Mouse (Mus musculus) hindbrain, embryonic 12.5 days (tissue): ENCODE measurements around the gene Elf2. TPM values are rescaled to one million over a fixed set of nuclear protein-coding genes. Genes with fewer than 3 reads are reported as not detected.

ENCODE experiments used
- ATAC-seq: fragments of 200-750 bp; cut with Nextera tagmentation; 2 replicates; pipeline ENCODE4 v1.8.0; 2017; ENCODE audit warnings: moderate TSS enrichment; ENCODE audit not compliant: low FRiP score
- H3K27ac ChIP-seq: fragments of 300-500 bp; sonication (generic); 2 replicates; pipeline ENCODE4 v1.5.1; 2016; ENCODE audit warnings: mild to moderate bottlenecking
- H3K27me3 ChIP-seq: fragments of 300-500 bp; sonication (generic); 2 replicates; pipeline ENCODE4 v1.6.1; 2016; ENCODE audit warnings: mild to moderate bottlenecking
- H3K36me3 ChIP-seq: fragments of 300-500 bp; sonication (generic); 2 replicates; pipeline ENCODE4 v1.6.1; 2016; ENCODE audit warnings: mild to moderate bottlenecking
- H3K4me1 ChIP-seq: fragments of 300-500 bp; sonication (generic); 2 replicates; pipeline ENCODE4 v1.6.1; 2016
- H3K4me2 ChIP-seq: fragments of 300-500 bp; sonication (generic); replicated peaks from 2 replicates; pipeline ENCODE4 v1.6.1; 2016; ENCODE audit warnings: mild to moderate bottlenecking
- H3K4me3 ChIP-seq: fragments of 300-500 bp; sonication (generic); 2 replicates; pipeline ENCODE4 v1.5.1; 2016; ENCODE audit warnings: mild to moderate bottlenecking
- H3K9ac ChIP-seq: fragments of 300-500 bp; sonication (generic); 2 replicates; pipeline ENCODE4 v1.6.1; 2016; ENCODE audit warnings: mild to moderate bottlenecking, moderate library complexity
- H3K9me3 ChIP-seq: fragments of 300-500 bp; sonication (generic); replicated peaks from 2 replicates; pipeline ENCODE4 v1.6.1; 2016; ENCODE audit warnings: mild to moderate bottlenecking
- WGBS: fragments of 180-500 bp; shearing (Covaris S2); methylation state at CpG from one replicate; pipeline ENCODE4 v1.1.7; 2016; 5-methylcytosine and 5-hydroxymethylcytosine counted together
- polyA plus RNA-seq: library from polyadenylated mRNA; unstranded; fragments of >200 nt; fragmentation: Nextera tagmentation; extraction: Ambion mirVana; gene quantifications from 2 replicates; pipeline ENCODE4 v1.2.1, GENCODE M21; 2016

Gene Elf2
- polyA plus RNA-seq, 1 experiment from 2014 or later, result 46.7 TPM

DNA sequence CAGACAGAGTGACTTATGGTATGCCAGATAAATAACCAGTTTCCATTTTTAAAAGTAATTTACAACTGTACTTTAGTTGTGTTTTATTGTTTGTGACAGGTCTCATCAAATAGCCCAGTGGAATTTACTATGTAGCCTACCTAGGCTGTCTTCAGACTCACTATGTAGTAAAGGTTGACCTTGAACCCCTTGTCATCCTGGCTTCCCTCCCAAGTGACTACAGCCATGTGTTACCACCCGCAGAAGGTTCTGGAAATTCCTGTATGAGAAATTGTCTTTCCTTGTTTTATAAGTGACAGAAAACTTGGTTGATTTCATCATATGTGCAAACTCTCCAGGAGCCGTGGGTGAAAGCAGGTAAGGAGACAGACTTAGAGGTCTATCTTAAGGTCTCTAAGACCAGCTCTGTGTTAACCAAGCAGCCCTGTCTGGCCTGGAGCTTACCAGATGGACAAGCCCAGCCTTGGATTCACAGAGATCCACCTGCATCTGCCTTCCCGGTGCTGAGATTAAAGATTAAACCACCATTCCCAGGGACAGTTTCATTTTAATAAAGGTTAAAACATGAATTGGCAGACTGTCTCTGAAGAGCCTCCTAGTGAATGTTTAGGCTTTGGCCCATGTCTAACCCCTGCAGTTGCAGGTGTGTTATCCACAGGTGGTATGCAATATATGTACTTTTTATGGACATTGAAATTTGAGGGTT is 108.1 kb downstream of the Elf2 start:
- no peaks in the 10 kb centered on the region for H3K27me3 ChIP-seq
- ATAC-seq, result no peak
- H3K9me3 ChIP-seq, result no peaks in the 10 kb centered on the region
- no peak overlapping the region for H3K4me2 ChIP-seq
- H3K4me1 ChIP-seq, result 0 out of 2 replicates have a peak, but pooled peaks cover 9% of the 10 kb centered on the region
- no peak overlapping the region for H3K4me3 ChIP-seq
- no peak overlapping the region for H3K27ac ChIP-seq
- WGBS, result 89% methylated on average over 3 of the region's 3 CpGs
- no peaks in the 10 kb centered on the region for H3K36me3 ChIP-seq
- no peak overlapping the region for H3K9ac ChIP-seq

DNA sequence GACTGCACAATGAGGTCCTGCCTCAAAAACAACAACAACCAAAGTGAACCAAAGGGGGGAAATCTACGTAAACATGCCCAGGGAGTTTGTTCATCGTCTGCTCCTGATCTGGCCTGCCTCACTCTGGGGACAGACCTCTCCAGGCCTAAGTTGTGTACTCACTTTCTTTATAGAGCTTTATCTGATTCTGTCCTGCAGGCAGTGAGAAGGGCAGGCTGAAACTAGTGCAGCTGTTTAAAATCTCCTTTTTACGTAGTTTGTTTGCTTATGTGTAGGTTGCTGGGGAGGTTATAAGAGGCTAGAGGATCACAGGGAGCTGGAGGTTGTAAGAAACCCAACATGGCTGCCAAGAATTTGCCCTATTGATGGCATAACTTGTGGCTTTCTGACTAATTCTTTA is 109.0 kb downstream of the Elf2 start:
- WGBS, result 80% methylated on average over 3 of the region's 3 CpGs
- Histone ChIP-seq H3K9me3 (no peaks in the 10 kb centered on the region), H3K4me1 (peaks cover 13% of the 10 kb centered on the region), H3K9ac (no peak overlapping the region), H3K27me3 (no peaks in the 10 kb centered on the region), H3K36me3 (no peaks in the 10 kb centered on the region), H3K4me2 (no peak overlapping the region), H3K4me3 (no peak overlapping the region), H3K27ac (no peak overlapping the region)
- no peak for ATAC-seq

DNA sequence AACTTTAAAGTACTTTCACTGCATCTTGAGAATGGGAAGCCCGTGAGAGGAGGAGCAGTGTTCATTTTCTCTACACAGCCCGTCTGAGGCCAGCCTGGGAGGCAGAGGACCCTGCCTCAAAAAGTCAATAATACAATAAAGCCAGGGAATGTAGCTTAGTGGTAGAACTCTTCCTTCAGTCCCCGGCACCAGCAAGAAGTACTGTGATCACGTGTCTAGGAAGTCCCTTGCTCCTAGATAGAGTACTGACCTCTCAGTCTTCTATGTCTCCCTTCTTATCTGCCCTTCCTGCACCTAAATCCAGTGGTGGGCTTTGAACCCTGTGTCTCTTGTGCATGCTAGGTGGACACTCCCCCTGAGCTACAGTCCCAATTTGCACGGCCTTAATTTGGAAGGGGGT is 109.6 kb downstream of the Elf2 start:
- 82% methylated on average over 5 of the region's 5 CpGs for WGBS
- ATAC-seq, result no peak
- no peaks in the 10 kb centered on the region for H3K36me3 ChIP-seq
- no peak overlapping the region for H3K4me3 ChIP-seq
- no peaks in the 10 kb centered on the region for H3K27me3 ChIP-seq
- H3K4me2 ChIP-seq, result no peak overlapping the region
- H3K9ac ChIP-seq, result no peak overlapping the region
- H3K4me1 ChIP-seq, result peaks cover 18% of the 10 kb centered on the region
- no peaks in the 10 kb centered on the region for H3K9me3 ChIP-seq
- H3K27ac ChIP-seq, result no peak overlapping the region

DNA sequence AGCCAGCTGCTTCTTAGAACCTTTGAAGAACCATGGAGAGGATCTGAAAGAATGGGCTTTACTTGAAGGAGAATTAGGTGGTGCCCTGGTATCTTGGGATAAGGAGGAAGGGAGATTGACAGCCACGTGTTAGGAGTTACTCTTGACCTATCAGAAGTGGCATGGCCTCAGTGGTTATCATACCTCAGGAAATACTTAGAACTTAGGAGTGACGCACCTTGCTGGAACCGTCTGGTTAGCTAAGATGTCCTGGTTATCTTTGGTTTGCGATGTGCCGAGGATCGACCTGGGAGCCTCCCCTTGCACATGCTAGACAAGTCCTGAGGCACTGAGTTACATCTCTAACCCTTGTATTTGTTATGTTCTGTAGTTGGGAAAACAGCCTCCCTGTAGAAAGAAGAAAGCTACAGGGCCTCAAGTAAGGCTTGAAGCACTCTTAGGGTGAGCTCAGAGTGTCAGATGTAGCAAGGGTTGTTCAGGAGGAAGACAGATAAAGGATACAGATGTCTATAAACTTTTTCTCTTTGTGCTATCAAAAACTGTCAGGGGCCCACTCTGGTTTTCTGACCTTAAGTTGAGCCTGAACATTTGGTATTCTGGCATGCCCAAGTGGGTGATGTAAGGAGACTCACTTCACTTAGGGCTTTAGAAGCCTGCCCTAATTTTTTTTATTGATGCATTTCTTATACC is 110.2 kb downstream of the Elf2 start:
- Histone ChIP-seq H3K27ac (no peak overlapping the region), H3K36me3 (no peaks in the 10 kb centered on the region), H3K9me3 (no peaks in the 10 kb centered on the region), H3K9ac (no peak overlapping the region), H3K27me3 (no peaks in the 10 kb centered on the region), H3K4me2 (no peak overlapping the region), H3K4me1 (peaks cover 23% of the 10 kb centered on the region), H3K4me3 (no peak overlapping the region)
- 94% methylated on average over 6 of the region's 6 CpGs for WGBS
- no peak for ATAC-seq

DNA sequence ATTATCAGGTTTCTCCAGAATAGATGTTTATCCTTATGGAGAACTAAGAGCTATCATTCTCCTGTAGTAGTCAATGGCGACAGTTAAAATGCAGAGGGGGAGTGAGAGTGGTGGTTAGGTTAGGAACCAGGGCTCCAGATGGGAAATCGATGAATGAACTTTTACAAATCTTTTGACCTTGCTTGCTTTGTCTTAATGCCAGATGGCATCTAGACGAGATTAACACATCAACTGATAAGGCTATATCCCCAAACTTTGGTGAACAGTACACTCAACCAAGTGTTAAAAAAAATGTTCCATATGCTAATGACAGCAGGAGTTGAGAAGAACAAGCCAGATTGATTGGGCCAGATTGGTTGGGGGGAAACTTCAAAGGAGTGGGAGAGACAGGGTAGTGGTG is 111.2 kb downstream of the Elf2 start:
- Histone ChIP-seq H3K27ac (no peak overlapping the region), H3K9ac (no peak overlapping the region), H3K4me3 (no peak overlapping the region), H3K9me3 (no peaks in the 10 kb centered on the region), H3K36me3 (no peaks in the 10 kb centered on the region), H3K27me3 (no peaks in the 10 kb centered on the region), H3K4me1 (peaks cover 23% of the 10 kb centered on the region), H3K4me2 (no peak overlapping the region)
- no peak for ATAC-seq
- WGBS, result 79% methylated on average over 3 of the region's 3 CpGs

DNA sequence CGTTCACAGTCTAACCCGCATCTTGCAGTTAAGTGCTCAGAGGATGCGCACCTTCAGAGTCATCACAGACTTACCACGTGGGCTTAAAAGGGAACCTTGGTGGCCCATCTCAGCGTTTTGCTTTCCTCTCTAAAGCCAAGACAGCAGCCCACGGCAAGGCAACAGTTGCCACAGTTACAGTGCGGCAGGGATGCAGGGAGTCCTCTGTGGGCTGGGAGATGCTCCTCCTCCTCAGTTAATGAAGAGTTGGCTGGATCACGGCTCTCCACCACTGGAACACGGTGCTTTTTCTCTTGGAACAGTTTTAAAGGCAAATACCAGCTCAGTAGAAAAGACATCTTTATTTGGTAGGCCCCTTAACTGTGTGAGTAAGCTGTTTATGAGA is 111.7 kb downstream of the Elf2 start:
- Histone ChIP-seq H3K4me3 (no peak overlapping the region), H3K4me2 (no peak overlapping the region), H3K27ac (no peak overlapping the region), H3K4me1 (peaks cover 23% of the 10 kb centered on the region), H3K27me3 (no peaks in the 10 kb centered on the region), H3K9ac (no peak overlapping the region), H3K9me3 (no peaks in the 10 kb centered on the region), H3K36me3 (no peaks in the 10 kb centered on the region)
- WGBS, result 85% methylated on average over 9 of the region's 9 CpGs
- no peak for ATAC-seq

DNA sequence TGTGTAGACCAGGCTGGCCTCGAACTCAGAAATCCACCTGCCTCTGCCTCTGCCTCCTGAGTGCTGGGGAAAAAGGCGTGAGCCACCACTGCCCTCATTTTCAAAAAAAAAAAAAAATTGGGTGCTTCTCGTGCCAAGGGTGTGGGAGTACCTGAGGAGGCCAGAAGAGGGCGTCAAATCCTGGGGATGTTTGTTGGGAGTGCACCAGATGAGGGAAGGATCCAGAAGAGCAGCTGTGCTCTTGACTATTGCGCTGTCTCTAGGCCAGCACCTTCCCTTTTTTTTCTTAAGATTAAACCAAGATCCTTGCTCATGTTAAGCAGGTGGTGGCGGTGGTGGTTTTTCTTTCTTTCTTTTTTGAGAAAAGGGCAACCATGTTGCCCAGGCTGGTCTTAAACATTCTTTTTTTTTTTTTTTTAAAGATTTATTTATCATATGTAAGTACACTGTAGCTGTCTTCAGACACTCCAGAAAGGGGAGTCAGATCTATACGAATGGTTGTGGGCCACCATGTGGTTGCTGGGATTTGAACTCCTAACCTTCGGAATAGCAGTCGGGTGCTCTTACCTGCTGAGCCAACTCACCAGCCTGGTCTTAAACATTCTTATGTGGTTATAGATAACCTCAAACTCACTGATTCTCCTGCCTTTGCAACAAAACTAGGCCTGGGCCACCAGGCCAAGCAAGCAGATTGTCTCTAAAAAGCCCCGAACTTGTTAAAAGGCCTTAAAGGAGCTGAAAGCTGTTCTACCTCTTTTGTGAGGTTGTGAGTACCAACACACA is 112.2 kb downstream of the Elf2 start:
- Histone ChIP-seq H3K9me3 (no peaks in the 10 kb centered on the region), H3K27me3 (no peaks in the 10 kb centered on the region), H3K36me3 (no peaks in the 10 kb centered on the region), H3K4me3 (no peak overlapping the region), H3K4me1 (peaks cover 21% of the 10 kb centered on the region), H3K9ac (no peak overlapping the region), H3K27ac (no peak overlapping the region), H3K4me2 (no peak overlapping the region)
- no peak for ATAC-seq
- WGBS, result 77% methylated on average over 10 of the region's 10 CpGs

DNA sequence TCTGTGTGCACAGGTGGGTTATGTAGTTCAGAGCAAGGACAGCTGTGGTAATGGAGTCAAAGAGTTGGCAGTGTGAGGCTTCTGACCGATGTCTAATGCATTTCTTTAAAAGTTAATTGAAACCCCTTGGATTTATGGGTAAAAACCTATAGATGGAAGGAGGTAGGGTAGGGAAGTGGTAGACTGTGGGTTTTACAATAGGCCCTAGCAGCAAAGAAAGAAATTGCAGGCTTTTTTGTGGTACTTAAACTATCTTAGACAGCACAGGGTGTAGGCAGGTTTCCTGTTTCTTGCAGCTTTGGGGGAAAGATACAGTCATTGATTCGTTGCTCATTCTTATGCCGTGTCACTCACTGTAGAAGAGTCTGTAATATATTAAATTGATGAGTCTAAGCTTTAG is 113.9 kb downstream of the Elf2 start:
- ATAC-seq, result no peak
- Histone ChIP-seq H3K9me3 (no peaks in the 10 kb centered on the region), H3K27ac (no peak overlapping the region), H3K36me3 (no peaks in the 10 kb centered on the region), H3K4me2 (no peak overlapping the region; the same call in 1 of the 2 replicates), H3K9ac (no peak overlapping the region), H3K4me1 (peaks cover 24% of the 10 kb centered on the region), H3K27me3 (no peaks in the 10 kb centered on the region), H3K4me3 (no peak overlapping the region)
- 88% methylated on average over 3 of the region's 3 CpGs for WGBS

DNA sequence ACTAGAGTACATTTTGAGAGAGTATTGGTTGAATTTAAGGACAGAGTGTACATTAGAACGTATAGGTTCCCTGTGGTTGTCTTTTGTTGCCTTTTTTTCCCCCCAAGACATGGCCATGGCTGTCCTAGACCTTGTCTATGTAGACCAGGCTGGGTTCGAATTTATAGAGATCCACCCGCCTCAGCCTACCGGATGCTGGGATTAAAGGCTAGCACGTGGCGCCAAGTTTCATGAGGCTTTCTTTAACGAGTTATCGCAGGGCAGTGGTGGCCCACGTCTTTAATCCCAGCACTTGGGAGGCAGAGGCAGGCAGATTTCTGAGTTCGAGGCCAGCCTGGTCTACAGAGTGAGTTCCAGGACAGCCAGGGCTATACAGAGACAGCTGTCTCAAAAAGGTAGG is 114.5 kb downstream of the Elf2 start:
- ATAC-seq, result no peak
- Histone ChIP-seq H3K9ac (no peak overlapping the region; the same call in 1 of the 2 replicates), H3K4me3 (peak overlapping the region; percentile 91), H3K4me1 (peaks cover 24% of the 10 kb centered on the region), H3K4me2 (peak overlapping the region; percentile 72), H3K9me3 (no peaks in the 10 kb centered on the region), H3K36me3 (no peaks in the 10 kb centered on the region), H3K27ac (no peak overlapping the region), H3K27me3 (no peaks in the 10 kb centered on the region)
- 96% methylated on average over 10 of the region's 10 CpGs for WGBS

DNA sequence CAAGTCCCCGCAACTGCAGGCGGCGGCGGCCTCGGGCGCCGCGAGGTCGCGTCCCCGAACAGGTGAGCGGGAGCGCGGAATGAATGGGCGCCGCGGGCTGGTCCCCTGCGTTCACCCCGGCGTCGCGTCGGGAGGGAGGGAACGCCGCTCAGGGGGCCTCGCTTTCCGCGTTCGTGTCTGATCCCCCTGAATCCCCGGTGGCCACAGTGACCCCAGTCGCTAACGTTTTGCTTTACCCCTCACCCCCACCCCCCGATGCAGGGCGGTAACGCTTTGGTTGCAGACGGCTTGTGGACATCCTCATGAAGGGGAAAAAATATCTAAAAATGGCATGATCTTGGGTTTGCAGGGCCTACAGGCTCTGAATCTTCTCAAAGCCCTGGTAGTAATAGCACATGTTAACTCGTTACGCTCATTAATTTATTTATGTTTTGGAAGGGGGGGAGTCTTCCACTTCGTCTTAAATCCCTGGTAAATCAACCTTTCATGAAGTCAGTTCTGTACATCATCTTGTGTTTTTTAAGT is 115.2 kb downstream of the Elf2 start:
- H3K27me3 ChIP-seq, result no peaks in the 10 kb centered on the region
- peak overlapping the region; percentile 72 for H3K4me2 ChIP-seq
- H3K9me3 ChIP-seq, result no peaks in the 10 kb centered on the region
- peak overlapping the region; percentile 91 for H3K4me3 ChIP-seq
- ATAC-seq, result peak; percentile 17
- peak overlapping the region; percentile 94 for H3K9ac ChIP-seq
- peak overlapping the region; percentile 98 for H3K27ac ChIP-seq
- H3K36me3 ChIP-seq, result no peaks in the 10 kb centered on the region
- under 1% methylated on average over 39 of the region's 39 CpGs for WGBS
- H3K4me1 ChIP-seq, result peaks cover 24% of the 10 kb centered on the region

DNA sequence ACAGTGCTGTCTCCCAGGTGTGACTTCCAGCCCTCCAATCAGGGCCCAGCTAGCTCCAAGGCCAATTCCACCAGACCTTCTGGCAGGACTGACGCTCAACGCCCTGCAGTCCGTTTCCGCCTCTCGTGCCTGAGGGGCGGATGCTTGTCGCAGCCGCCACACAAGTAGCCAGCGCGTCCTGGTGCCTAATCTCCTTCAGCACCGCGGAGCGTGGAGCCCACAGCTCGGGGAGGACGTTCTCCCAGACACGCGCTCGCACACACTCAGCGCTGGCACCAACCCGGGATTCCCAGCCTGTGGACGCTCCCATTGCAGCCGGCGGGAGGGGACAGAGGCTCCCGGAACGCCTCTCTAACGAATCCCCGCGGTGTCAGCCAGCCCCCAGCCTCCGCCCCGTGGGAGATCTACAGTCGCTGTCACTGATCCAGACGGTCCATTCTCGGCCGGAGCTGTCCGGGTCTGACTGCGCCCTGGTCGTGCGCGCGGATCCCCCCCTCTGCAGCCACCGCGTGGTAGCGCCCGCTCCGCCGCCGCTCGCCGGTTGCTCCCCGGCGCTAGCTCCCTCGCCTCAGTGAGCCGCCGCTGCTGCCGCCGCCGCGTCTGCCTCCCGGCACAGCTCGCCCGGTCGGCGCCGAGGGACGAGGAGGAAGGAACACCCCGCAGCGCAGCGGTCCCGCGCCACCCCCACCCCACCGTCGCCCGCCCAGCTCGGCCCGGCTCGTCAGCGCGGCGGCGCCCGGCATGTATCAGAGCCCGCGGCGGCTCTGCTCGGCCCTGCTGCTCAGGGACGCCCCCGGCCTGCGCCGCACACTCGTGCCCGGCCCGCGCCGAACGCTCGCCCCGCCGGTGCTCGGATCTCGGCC is 115.9 kb downstream of the Elf2 start, which contains the start of gene Noct:
TSS of gene Noct (plus strand) at position 85 of the 863 bp plus-strand sequence.
- Histone ChIP-seq H3K4me2 (peak within 1 kb of the TSS; percentile 72), H3K27ac (peak within 1 kb of the TSS; percentile 98), H3K9ac (peak within 1 kb of the TSS; percentile 94), H3K36me3 (no peaks in the 10 kb centered on the region), H3K4me3 (peak within 1 kb of the TSS; percentile 91), H3K4me1 (peaks cover 24% of the 10 kb centered on the region), H3K27me3 (no peaks in the 10 kb centered on the region), H3K9me3 (no peaks in the 10 kb centered on the region)
- WGBS, result under 1% methylated on average over 81 of the region's 100 CpGs
- peak; percentile 94 for ATAC-seq
